Mouse (Mus musculus) monocyte, adult 5-6 weeks (primary cell): ENCODE measurements at regions not wholly inside any gene's neighbourhood (a gene's known extent, or its start where the extent isn't known, plus 50 kb on each side); places are given as distances from the start of the nearest gene placed in this dataset.

Experiments
- ATAC-seq: fragments of 153-309, 156-312 bp; replicated peaks from 2 replicates; pipeline ENCODE4 v1.8.0; 2017; ENCODE audit warnings: mild to moderate bottlenecking; ENCODE audit not compliant: low TSS enrichment, insufficient number of reproducible peaks, severe bottlenecking, poor library complexity, low FRiP score

- ATAC-seq = no peak
Observed at GRCm38 (mm10) chr4:80691774-80692485, 142.0 kb upstream of the Tyrp1 start.

- ATAC-seq = peak; percentile 63
Observed at GRCm38 (mm10) chr4:80712698-80713097, 121.2 kb upstream of the Tyrp1 start.

GRCm38 (mm10) chr4:80744975-80745734 lies 88.8 kb upstream of the Tyrp1 start:
- ATAC-seq = no peak

- ATAC-seq = no peak
Observed at GRCm38 (mm10) chr4:80752259-80752658, 81.7 kb upstream of the Tyrp1 start.

- ATAC-seq = no peak
Observed at GRCm38 (mm10) chr4:80756114-80756513, 77.8 kb upstream of the Tyrp1 start.

GRCm38 (mm10) chr4:80764024-80764423 lies 69.9 kb upstream of the Tyrp1 start:
- ATAC-seq = no peak

GRCm38 (mm10) chr4:80765781-80766180 lies 68.1 kb upstream of the Tyrp1 start:
- ATAC-seq = no peak

GRCm38 (mm10) chr4:80767447-80767846 lies 66.5 kb upstream of the Tyrp1 start:
- no peak for ATAC-seq
